Mouse (Mus musculus) heart, embryonic 12.5 days (tissue): ENCODE results near the gene Osbpl11. TPM values are rescaled to one million over a fixed set of nuclear protein-coding genes. Genes with fewer than 3 reads are reported as not detected.
"Not testable (repeated sequence)": the region's sequence is repeated elsewhere in the genome, so short reads cannot be mapped to it uniquely, and the experiment has no call there.

Experiments used
- ATAC-seq: fragments of 200-750 bp; cut with Nextera tagmentation; 2 replicates; pipeline ENCODE4 v1.8.0; 2017; ENCODE audit warnings: moderate TSS enrichment, moderate library complexity; ENCODE audit not compliant: insufficient number of reproducible peaks, low FRiP score
- H3K27ac ChIP-seq: fragments of 300-500 bp; sonication (generic); 2 replicates; pipeline ENCODE4 v1.5.1; 2016; ENCODE audit warnings: mild to moderate bottlenecking, moderate library complexity; ENCODE audit not compliant: poor library complexity, severe bottlenecking
- H3K27me3 ChIP-seq: fragments of 300-500 bp; sonication (generic); replicated peaks from 2 replicates; pipeline ENCODE4 v1.6.1; 2016; ENCODE audit warnings: mild to moderate bottlenecking, moderate library complexity
- H3K36me3 ChIP-seq: fragments of 300-500 bp; sonication (generic); 2 replicates; pipeline ENCODE4 v1.6.1; 2016; ENCODE audit warnings: mild to moderate bottlenecking, moderate library complexity
- H3K4me1 ChIP-seq: fragments of 300-500 bp; sonication (generic); replicated peaks from 2 replicates; pipeline ENCODE4 v1.6.1; 2016; ENCODE audit warnings: mild to moderate bottlenecking
- H3K4me2 ChIP-seq: fragments of 300-500 bp; sonication (generic); 2 replicates; pipeline ENCODE4 v1.6.1; 2016; ENCODE audit warnings: mild to moderate bottlenecking, moderate library complexity
- H3K4me3 ChIP-seq: fragments of 300-500 bp; sonication (generic); 2 replicates; pipeline ENCODE4 v1.5.1; 2016; ENCODE audit warnings: mild to moderate bottlenecking
- H3K9ac ChIP-seq: fragments of 300-500 bp; sonication (generic); 2 replicates; pipeline ENCODE4 v1.6.1; 2016; ENCODE audit warnings: mild to moderate bottlenecking, moderate library complexity
- H3K9me3 ChIP-seq: fragments of 300-500 bp; sonication (generic); replicated peaks from 2 replicates; pipeline ENCODE4 v1.6.1; 2016; ENCODE audit warnings: mild to moderate bottlenecking, moderate library complexity
- WGBS: fragments of 180-500 bp; shearing (Covaris S2); methylation state at CpG from one replicate; pipeline ENCODE4 v1.1.7; 2016; 5-methylcytosine and 5-hydroxymethylcytosine counted together
- polyA plus RNA-seq: library from polyadenylated mRNA; unstranded; fragments of >200 nt; fragmentation: Nextera tagmentation; extraction: Ambion mirVana; gene quantifications from 2 replicates; pipeline ENCODE4 v1.2.1, GENCODE M21; 2016

The Osbpl11 gene
- 20.6 and 21.7 TPM in 2 replicates for polyA plus RNA-seq

- WGBS: 0% methylated on average over 27 of the region's 27 CpGs
- Histone ChIP-seq H3K4me1 (peaks cover 12% of the 10 kb centered on the region), H3K4me3 (peak within 1 kb of the TSS; percentile 96), H3K27ac (peak within 1 kb of the TSS; percentile 93), H3K27me3 (no peaks in the 10 kb centered on the region), H3K9ac (peak within 1 kb of the TSS; percentile 98), H3K4me2 (peak within 1 kb of the TSS; percentile 96), H3K36me3 (no peaks in the 10 kb centered on the region; the same call in 1 of the 2 replicates), H3K9me3 (no peaks in the 10 kb centered on the region)
- peak; percentile 95 for ATAC-seq
Observed at GRCm38 (mm10) chr16:33184901-33185260, at the start of gene Osbpl11. Osbpl11 (plus strand) TSS chr16:33185071.

- WGBS: 59% methylated on average over 4 of the region's 4 CpGs
- H3K27me3 ChIP-seq: no peaks in the 10 kb centered on the region
- H3K4me2 ChIP-seq: no peak overlapping the region
- no peak overlapping the region for H3K4me3 ChIP-seq
- no peaks in the 10 kb centered on the region for H3K36me3 ChIP-seq
- ATAC-seq: no peak
- H3K9me3 ChIP-seq: no peaks in the 10 kb centered on the region
- H3K9ac ChIP-seq: no peak overlapping the region
- 0 out of 2 replicates have a peak, but pooled peaks cover 4% of the 10 kb centered on the region for H3K4me1 ChIP-seq
- no peak overlapping the region for H3K27ac ChIP-seq
Observed at GRCm38 (mm10) chr16:33135167-33135566, 49.7 kb upstream of the Osbpl11 start.

- H3K9me3 ChIP-seq, H3K4me1 ChIP-seq, H3K27ac ChIP-seq, H3K36me3 ChIP-seq, ATAC-seq, H3K9ac ChIP-seq, H3K4me3 ChIP-seq, H3K27me3 ChIP-seq, H3K4me2 ChIP-seq: not testable (repeated sequence)
- 73% methylated on average over 6 of the region's 7 CpGs for WGBS
Observed at GRCm38 (mm10) chr16:33139061-33139460, 45.8 kb upstream of the Osbpl11 start.

- Histone ChIP-seq H3K9ac (no peak overlapping the region), H3K36me3 (no peaks in the 10 kb centered on the region), H3K4me3 (no peak overlapping the region), H3K27me3 (no peaks in the 10 kb centered on the region), H3K27ac (no peak overlapping the region), H3K4me1 (no peaks in the 10 kb centered on the region), H3K9me3 (peaks cover 7% of the 10 kb centered on the region), H3K4me2 (no peak overlapping the region)
- no peak for ATAC-seq
- 52% methylated on average over 3 of the region's 3 CpGs for WGBS
Observed at GRCm38 (mm10) chr16:33141758-33142280, 43.1 kb upstream of the Osbpl11 start.

- no peaks in the 10 kb centered on the region for H3K36me3 ChIP-seq
- no peak overlapping the region for H3K9ac ChIP-seq
- H3K27me3 ChIP-seq: no peaks in the 10 kb centered on the region
- H3K4me1 ChIP-seq: no peaks in the 10 kb centered on the region
- peaks cover 7% of the 10 kb centered on the region for H3K9me3 ChIP-seq
- no peak for ATAC-seq
- no peak overlapping the region for H3K4me2 ChIP-seq
- H3K27ac ChIP-seq: no peak overlapping the region
- no peak overlapping the region for H3K4me3 ChIP-seq
- WGBS: 70% methylated on average over 2 of the region's 2 CpGs
Observed at GRCm38 (mm10) chr16:33143452-33143851, 41.4 kb upstream of the Osbpl11 start.

GRCm38 (mm10) chr16:33146185-33146584 lies 38.7 kb upstream of the Osbpl11 start:
- H3K27me3 ChIP-seq: no peaks in the 10 kb centered on the region
- no peak overlapping the region for H3K4me3 ChIP-seq
- H3K4me1 ChIP-seq: no peaks in the 10 kb centered on the region
- WGBS: 91% methylated on average over 3 of the region's 3 CpGs
- H3K27ac ChIP-seq: no peak overlapping the region
- peaks cover 7% of the 10 kb centered on the region for H3K9me3 ChIP-seq
- no peak overlapping the region for H3K4me2 ChIP-seq
- ATAC-seq: no peak
- H3K9ac ChIP-seq: no peak overlapping the region
- no peaks in the 10 kb centered on the region for H3K36me3 ChIP-seq

GRCm38 (mm10) chr16:33148135-33148534 lies 36.7 kb upstream of the Osbpl11 start:
- ATAC-seq: no peak
- no peak overlapping the region for H3K4me3 ChIP-seq
- H3K27me3 ChIP-seq: no peaks in the 10 kb centered on the region
- no peak overlapping the region for H3K9ac ChIP-seq
- H3K4me1 ChIP-seq: no peaks in the 10 kb centered on the region
- no peak overlapping the region for H3K27ac ChIP-seq
- H3K4me2 ChIP-seq: no peak overlapping the region
- H3K36me3 ChIP-seq: no peaks in the 10 kb centered on the region
- WGBS: 86% methylated on average over 4 of the region's 4 CpGs
- H3K9me3 ChIP-seq: peaks cover 7% of the 10 kb centered on the region

GRCm38 (mm10) chr16:33150875-33151274 lies 34.0 kb upstream of the Osbpl11 start:
- not testable (repeated sequence) for H3K9me3 ChIP-seq, ATAC-seq

GRCm38 (mm10) chr16:33151558-33151957 lies 33.3 kb upstream of the Osbpl11 start:
- no peaks in the 10 kb centered on the region for H3K4me1 ChIP-seq
- 71% methylated on average over 8 of the region's 8 CpGs for WGBS
- ATAC-seq: no peak

More at GRCm38 (mm10) chr16:33150875-33151274, 34.0 kb upstream of the Osbpl11 start:
- H3K36me3 ChIP-seq, H3K4me1 ChIP-seq, H3K4me3 ChIP-seq, H3K4me2 ChIP-seq, H3K27me3 ChIP-seq, H3K9ac ChIP-seq, H3K27ac ChIP-seq: not testable (repeated sequence)
- WGBS: 76% methylated on average over 9 of the region's 9 CpGs

GRCm38 (mm10) chr16:33154992-33155391 lies 29.9 kb upstream of the Osbpl11 start:
- no peak overlapping the region for H3K9ac ChIP-seq
- no peaks in the 10 kb centered on the region for H3K9me3 ChIP-seq
- H3K27ac ChIP-seq: no peak overlapping the region
- no peaks in the 10 kb centered on the region for H3K36me3 ChIP-seq
- no peaks in the 10 kb centered on the region for H3K27me3 ChIP-seq
- WGBS: 52% methylated on average over 4 of the region's 4 CpGs
- H3K4me1 ChIP-seq: no peaks in the 10 kb centered on the region
- no peak for ATAC-seq
- H3K4me2 ChIP-seq: no peak overlapping the region
- H3K4me3 ChIP-seq: no peak overlapping the region

More at GRCm38 (mm10) chr16:33151558-33151957, 33.3 kb upstream of the Osbpl11 start:
- no peak overlapping the region for H3K27ac ChIP-seq
- H3K27me3 ChIP-seq: no peaks in the 10 kb centered on the region
- no peaks in the 10 kb centered on the region for H3K36me3 ChIP-seq
- no peaks in the 10 kb centered on the region for H3K9me3 ChIP-seq
- H3K4me2 ChIP-seq: no peak overlapping the region
- H3K4me3 ChIP-seq: no peak overlapping the region
- H3K9ac ChIP-seq: no peak overlapping the region

- Histone ChIP-seq H3K9me3 (peaks cover 7% of the 10 kb centered on the region; the same call in 1 of the 2 replicates), H3K9ac (no peak overlapping the region), H3K4me1 (no peaks in the 10 kb centered on the region), H3K4me2 (no peak overlapping the region), H3K27ac (no peak overlapping the region), H3K27me3 (no peaks in the 10 kb centered on the region), H3K36me3 (no peaks in the 10 kb centered on the region), H3K4me3 (no peak overlapping the region)
- no peak for ATAC-seq
- WGBS: 88% methylated on average over 11 of the region's 11 CpGs
Observed at GRCm38 (mm10) chr16:33158006-33158405, 26.9 kb upstream of the Osbpl11 start.

GRCm38 (mm10) chr16:33158590-33159071 lies 26.2 kb upstream of the Osbpl11 start:
- peaks cover 5% of the 10 kb centered on the region; the same call in 1 of the 2 replicates for H3K4me1 ChIP-seq
- no peak overlapping the region for H3K27ac ChIP-seq
- ATAC-seq: no peak
- H3K9me3 ChIP-seq: peaks cover 7% of the 10 kb centered on the region; the same call in 1 of the 2 replicates
- no peak overlapping the region for H3K4me3 ChIP-seq
- H3K4me2 ChIP-seq: no peak overlapping the region
- H3K9ac ChIP-seq: no peak overlapping the region
- no peaks in the 10 kb centered on the region for H3K36me3 ChIP-seq
- WGBS: 84% methylated on average over 14 of the region's 14 CpGs
- no peaks in the 10 kb centered on the region for H3K27me3 ChIP-seq
